Mouse (Mus musculus) ES-E14 (cell line): ENCODE measurements at regions not wholly inside any gene's neighbourhood (a gene's known extent, or its start where the extent isn't known, plus 50 kb on each side); places are given as distances from the start of the nearest gene placed in this dataset.

Experiments used
- DNase-seq: peaks from one replicate; pipeline ENCODE4 v3.0.0-alpha.2; 2013; ENCODE audit warnings: low read depth, low spot score
- H3K27ac ChIP-seq: 2 replicates; pipeline ENCODE4 v1.5.1; 2012; ENCODE audit warnings: low read depth, mild to moderate bottlenecking, low read length, moderate library complexity, mixed read lengths; ENCODE audit not compliant: poor library complexity, insufficient read depth, severe bottlenecking
- H3K36me3 ChIP-seq: 2 replicates; pipeline ENCODE4 v1.6.1; 2012; ENCODE audit warnings: mild to moderate bottlenecking, low read length, moderate library complexity, mixed read lengths; ENCODE audit not compliant: control insufficient read depth, poor library complexity, insufficient read depth, severe bottlenecking
- H3K4me1 ChIP-seq, 2 experiments: fragments of 150-350 bp in 1 of 2; sonication (generic) in 1 of 2; 2 replicates each; pipeline ENCODE4 v1.6.1; 2012; ENCODE audit warnings: low read length in 2 of 2, mild to moderate bottlenecking in 1 of 2, mixed read lengths in 1 of 2; ENCODE audit not compliant: control insufficient read depth in 2 of 2, insufficient read depth in 2 of 2, poor library complexity in 1 of 2
- H3K4me3 ChIP-seq, 2 experiments: fragments of 150-350 bp in 1 of 2; sonication (generic) in 1 of 2; 2 replicates each; pipeline ENCODE4 v1.5.1; 2012; ENCODE audit warnings: low read length in 2 of 2, low read depth in 1 of 2, mild to moderate bottlenecking in 1 of 2, mixed read lengths in 1 of 2; ENCODE audit not compliant: insufficient read depth in 1 of 2, poor library complexity in 1 of 2, severe bottlenecking in 1 of 2
- H3K9ac ChIP-seq: 2 replicates; pipeline ENCODE4 v1.6.1; 2012; ENCODE audit warnings: low read depth, mild to moderate bottlenecking, low read length, mixed read lengths; ENCODE audit not compliant: poor library complexity, insufficient read depth, severe bottlenecking
- H3K9me3 ChIP-seq: fragments of 150-350 bp; sonication (generic); 2 replicates; pipeline ENCODE4 v1.6.1; 2012; ENCODE audit warnings: low read depth, mild to moderate bottlenecking, low read length; ENCODE audit not compliant: control insufficient read depth, insufficient read depth
- CHD2 ChIP-seq: IDR thresholded peaks from 2 replicates; pipeline ENCODE4 v1.6.1; 2014; ENCODE audit warnings: mild to moderate bottlenecking, low read depth, low read length, inconsistent platforms
- HCFC1 ChIP-seq: IDR thresholded peaks from 2 replicates; pipeline ENCODE4 v1.6.1; 2012; ENCODE audit warnings: low read length, inconsistent platforms, borderline replicate concordance; ENCODE audit not compliant: insufficient read depth
- MAFK ChIP-seq: IDR thresholded peaks from 2 replicates; pipeline ENCODE4 v1.6.1; 2014; ENCODE audit warnings: mild to moderate bottlenecking, low read depth, low read length, inconsistent platforms; ENCODE audit not compliant: insufficient read depth
- ZC3H11A ChIP-seq: IDR thresholded peaks from 2 replicates; pipeline ENCODE4 v1.6.1; 2012; ENCODE audit warnings: low read depth, mild to moderate bottlenecking, inconsistent platforms, low read length, borderline replicate concordance
- ZNF384 ChIP-seq: IDR thresholded peaks from 2 replicates; pipeline ENCODE4 v1.6.1; 2012; ENCODE audit warnings: low read depth, low read length, inconsistent platforms
- in situ Hi-C, 2 experiments: fragments of 600-800 bp; cut with MboI; formaldehyde crosslinking; loops; one replicate each; pipeline ENCODE4 v1.15.1; 2025; ENCODE audit warnings: low sequenced_read_pairs in 2 of 2, inconsistent platforms in 1 of 2; ENCODE audit not compliant: unreplicated experiment in 2 of 2

- Histone ChIP-seq H3K36me3 (no peaks in the 10 kb centered on the region), H3K27ac (no peak overlapping the region), H3K9me3 (no peaks in the 10 kb centered on the region), H3K9ac (no peak overlapping the region), H3K4me3 (no peak overlapping the region), H3K4me1 (no peaks in the 10 kb centered on the region)
- DNase-seq: no peak
- TF ChIP-seq ZC3H11A: no peak
- TF ChIP-seq MAFK: no peak
- TF ChIP-seq ZNF384: no peak
- no peak for TF ChIP-seq HCFC1
- TF ChIP-seq CHD2: no peak
- in situ Hi-C loops: no loop called here
Observed at GRCm38 (mm10) chr9:94104669-94105068, 433.2 kb downstream of the 1190002N15Rik start.

GRCm38 (mm10) chr9:94101958-94102357, 435.9 kb downstream of the 1190002N15Rik start:
- no peaks in the 10 kb centered on the region for H3K36me3 ChIP-seq
- DNase-seq: no peak
- no peaks in the 10 kb centered on the region for H3K9me3 ChIP-seq
- no peak overlapping the region for H3K4me3 ChIP-seq
- H3K4me1 ChIP-seq: no peaks in the 10 kb centered on the region
- TF ChIP-seq HCFC1 (no peak), CHD2 (no peak), MAFK (no peak), ZNF384 (no peak), ZC3H11A (no peak)
- H3K27ac ChIP-seq: no peak overlapping the region
- H3K9ac ChIP-seq: no peak overlapping the region
- in situ Hi-C loops: no loop called here

GRCm38 (mm10) chr9:94094800-94095199, 443.1 kb downstream of the 1190002N15Rik start:
- Histone ChIP-seq H3K9me3 (no peaks in the 10 kb centered on the region), H3K4me3 (no peak overlapping the region), H3K27ac (no peak overlapping the region), H3K9ac (no peak overlapping the region), H3K36me3 (no peaks in the 10 kb centered on the region), H3K4me1 (no peaks in the 10 kb centered on the region)
- TF ChIP-seq HCFC1: no peak
- in situ Hi-C loops: no loop called here
- DNase-seq: no peak

- Histone ChIP-seq H3K4me1 (no peaks in the 10 kb centered on the region), H3K36me3 (no peaks in the 10 kb centered on the region), H3K9me3 (no peaks in the 10 kb centered on the region), H3K4me3 (no peak overlapping the region), H3K9ac (no peak overlapping the region), H3K27ac (no peak overlapping the region)
- TF ChIP-seq CHD2: no peak
- no peak for TF ChIP-seq MAFK
- no peak for TF ChIP-seq HCFC1
- no peak for TF ChIP-seq ZC3H11A
- no peak for TF ChIP-seq ZNF384
- DNase-seq: peak; percentile 22
- in situ Hi-C loops: no loop called here
Observed at GRCm38 (mm10) chr9:94091658-94092225, 446.1 kb downstream of the 1190002N15Rik start.

DNA sequence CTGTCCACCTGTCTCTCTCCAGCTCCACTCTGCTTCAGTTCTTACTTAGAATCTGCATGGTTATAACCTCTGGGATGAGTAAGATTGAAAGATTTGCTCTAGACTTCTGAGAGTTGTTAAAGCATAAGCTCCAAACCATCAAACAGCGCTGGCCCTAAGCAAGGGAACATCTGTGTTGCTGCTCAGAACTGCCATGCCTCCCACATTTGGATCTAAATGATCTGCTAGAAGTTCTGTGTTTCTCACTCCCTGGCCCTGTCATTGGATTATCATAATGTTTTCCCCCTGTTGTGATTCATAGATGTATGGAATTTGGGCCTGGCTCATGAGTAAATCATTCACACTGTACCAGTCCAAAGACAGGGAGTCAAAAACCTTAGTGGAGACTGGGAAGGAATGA, 448.1 kb downstream of the 1190002N15Rik start:
- in situ Hi-C loops: no loop called here
- Histone ChIP-seq H3K9me3 (no peaks in the 10 kb centered on the region), H3K9ac (no peak overlapping the region), H3K27ac (no peak overlapping the region), H3K36me3 (no peaks in the 10 kb centered on the region), H3K4me1 (no peaks in the 10 kb centered on the region), H3K4me3 (no peak overlapping the region)
- no peak for DNase-seq
- no peak for TF ChIP-seq HCFC1
- TF ChIP-seq ZC3H11A: no peak
- no peak for TF ChIP-seq ZNF384
- TF ChIP-seq MAFK: no peak
- TF ChIP-seq CHD2: no peak
